Comparison of ENCODE assay signal across 11 mouse cellular contexts in genomic region chr7:139252986-139253385, GRCm38 (mm10). TPM values are rescaled to one million over a fixed set of nuclear protein-coding genes. Genes with fewer than 3 reads are reported as not detected.
DNase-seq lines count a peak whose midpoint lies in the region; TF ChIP-seq lines count a peak whose summit lies in the region.
"Had no signal": no experiment of that assay in that cellular context is flagged by ENCODE, and none has a peak within 500 bp of the region (broad histone marks: within the 10 kb centered on the region; RNA-seq: fewer than 3 reads in every experiment).

No protein-coding gene starts in this region.

- H3K4me1 ChIP-seq in limb, embryonic 10.5 days, result peaks cover 46% of the 10 kb centered on the region
- peaks cover 65% of the 10 kb centered on the region for H3K4me1 ChIP-seq in small intestine, adult 2 months (ENCODE audit: control insufficient read depth, insufficient read depth, insufficient read length, low read length)

- no peak for DNase-seq in gastrocnemius, adult 2 months
- DNase-seq in gastrocnemius, adult 18-20 months (ENCODE audit: low spot score), result no peak
- no peak for DNase-seq in layer of hippocampus, adult 2 months (ENCODE audit: low spot score in 2 of 2)
- DNase-seq in layer of hippocampus, adult 18-20 months (ENCODE audit: low spot score in 2 of 2), result no peak
- no peak for DNase-seq in limb, embryonic 10.5 days (ENCODE audit: low spot score)
- no peak for DNase-seq in cerebellum, adult 11 months
- DNase-seq in spleen, adult 12 weeks (ENCODE audit: low spot score), result no peak
- DNase-seq: midbrain, embryonic 14.5 days had no signal

- intact Hi-C loops in gastrocnemius, adult 2 months (cut with DNase I), result no loop called here

- H3K9me3 ChIP-seq in limb, embryonic 10.5 days (replicated peaks), result no peaks in the 10 kb centered on the region

- peaks cover 6% of the 10 kb centered on the region; the same call in 1 of the 2 replicates for H3K36me3 ChIP-seq in limb, embryonic 10.5 days
- peaks cover 20% of the 10 kb centered on the region for H3K36me3 ChIP-seq in small intestine, adult 2 months (ENCODE audit: control insufficient read depth, insufficient read depth, low read length)

- WGBS in limb, embryonic 10.5 days, result 75% methylated on average over 9 of the region's 9 CpGs
- WGBS in small intestine, adult 2 months, result 23% methylated on average over 9 of the region's 9 CpGs

- no peak for TF ChIP-seq POLR2A in small intestine, adult 2 months (IDR thresholded peaks at IDR 0.05; ENCODE audit: low read depth, low read length)

- peak overlapping the region; percentile 75 for H3K27ac ChIP-seq in gastrocnemius, adult 2 months
- H3K27ac ChIP-seq in layer of hippocampus, adult 2 months, result peak overlapping the region; percentile 99; the same call in 1 of the 2 replicates
- H3K27ac ChIP-seq in limb, embryonic 10.5 days, result 0 out of 2 replicates have a peak overlapping the region, but pooled peaks have one; percentile 39
- H3K27ac ChIP-seq in small intestine, adult 2 months (ENCODE audit: insufficient read depth, low read depth, low read length), result peak overlapping the region; percentile 63

- no peak overlapping the region for H3K4me3 ChIP-seq in gastrocnemius, adult 2 months
- H3K4me3 ChIP-seq in layer of hippocampus, adult 2 months, result no peak overlapping the region
- H3K4me3 ChIP-seq in limb, embryonic 10.5 days, result no peak overlapping the region
- peak overlapping the region; percentile 8 for H3K4me3 ChIP-seq in small intestine, adult 2 months (ENCODE audit: low read depth, low read length)

- no peak for TF ChIP-seq CTCF in gastrocnemius, adult 2 months (IDR thresholded peaks at IDR 0.05)
- no peak for TF ChIP-seq CTCF in layer of hippocampus, adult 2 months (conservative IDR thresholded peaks at IDR 0.05)
- no peak for TF ChIP-seq CTCF in small intestine, adult 2 months (IDR thresholded peaks at IDR 0.05; ENCODE audit: extremely low read depth, insufficient read length, insufficient replicate concordance, low read depth, low read length)

- peaks cover 35% of the 10 kb centered on the region for H3K27me3 ChIP-seq in limb, embryonic 10.5 days (ENCODE audit: low read depth, poor library complexity, severe bottlenecking)
- H3K27me3 ChIP-seq in small intestine, adult 2 months (ENCODE audit: control insufficient read depth, insufficient read depth, low read length), result no peaks in the 10 kb centered on the region

RNA-seq across cellular contexts. Expression of gene Pwwp2b, which starts 4.7 kb away (rescaled TPM):
- 1 to 10 TPM; 3.0 to 7.4 TPM for total RNA-seq in gastrocnemius, adult 2 months (2021)
- 1 to 10 TPM; 4.9 to 6.7 TPM for total RNA-seq in gastrocnemius, adult 18-20 months (2021)
- total RNA-seq in layer of hippocampus, adult 2 months (2021), result 10 to 100 TPM; 35.0 to 37.6 TPM
- 10 to 100 TPM; 31.5 to 35.9 TPM for total RNA-seq in layer of hippocampus, adult 18-20 months (2021)
- polyA plus RNA-seq in limb, embryonic 10.5 days (2016; fragmentation: Nextera tagmentation; extraction: Ambion mirVana), result 5.3 and 5.8 TPM in 2 replicates
- polyA plus RNA-seq in small intestine, adult 2 months (2012; rRNA removed), result 5.8 and 19.4 TPM in 2 replicates

RNA-seq across cellular contexts. Expression of gene Stk32c, which starts 39.9 kb away (rescaled TPM):
- total RNA-seq in gastrocnemius, adult 2 months (2021), result under 1 TPM in 1 of 2 experiments, not detected in 1; 0.73 TPM
- total RNA-seq in gastrocnemius, adult 18-20 months (2021), result under 1 TPM; 0.27 to 0.31 TPM
- 100 to 1,000 TPM; 102 to 105 TPM for total RNA-seq in layer of hippocampus, adult 2 months (2021)
- total RNA-seq in layer of hippocampus, adult 18-20 months (2021), result 100 to 1,000 TPM; 103 to 116 TPM
- polyA plus RNA-seq in limb, embryonic 10.5 days (2016; fragmentation: Nextera tagmentation; extraction: Ambion mirVana), result 0.09 TPM in 1 of 2 replicates, not detected in the other
- 2.5 and 7.7 TPM in 2 replicates for polyA plus RNA-seq in small intestine, adult 2 months (2012; rRNA removed)
- total RNA-seq: neutrophil, adult 5-6 weeks had no signal
- polyA plus RNA-seq: liver, embryonic 11.5 days had no signal

RNA-seq across cellular contexts. Expression of gene Lrrc27, which starts 40.2 kb away (rescaled TPM):
- 1 to 10 TPM; 1.6 to 4.0 TPM for total RNA-seq in gastrocnemius, adult 2 months (2021)
- 1 to 10 TPM; 1.9 to 3.0 TPM for total RNA-seq in gastrocnemius, adult 18-20 months (2021)
- 1 to 10 TPM; 6.8 to 6.9 TPM for total RNA-seq in layer of hippocampus, adult 2 months (2021)
- total RNA-seq in layer of hippocampus, adult 18-20 months (2021), result 1 to 10 TPM; 6.1 to 6.4 TPM
- 3.0 and 4.0 TPM in 2 replicates for polyA plus RNA-seq in limb, embryonic 10.5 days (2016; fragmentation: Nextera tagmentation; extraction: Ambion mirVana)
- 0.15 and 1.3 TPM in 2 replicates for polyA plus RNA-seq in small intestine, adult 2 months (2012; rRNA removed)

Comparison
In these comparisons a context has a peak if more than half of its experiments do, and no peak if none do; other contexts are left out.
1. H3K27ac ChIP-seq: peak in every context shown above with its lines; median percentile 99 in layer of hippocampus, adult 2 months; 75 in gastrocnemius, adult 2 months; 63 in small intestine, adult 2 months; 39 in limb, embryonic 10.5 days.
2. RNA of gene Stk32c, which starts 39.9 kb away (total RNA-seq): 103 to 116 TPM in layer of hippocampus, adult 18-20 months and 102 to 105 TPM in layer of hippocampus, adult 2 months; 0.73 TPM in gastrocnemius, adult 2 months and 0.27 to 0.31 TPM in gastrocnemius, adult 18-20 months; every median in the first group is over 10 times any median in the second.